Mouse (Mus musculus) megakaryocyte, embryonic 14.5 days (primary cell): Measurements from ENCODE around the gene Pcgf2.

Source experiments
- FLI1 ChIP-seq: IDR thresholded peaks from 2 replicates; pipeline ENCODE4 v1.6.1; 2012; ENCODE audit warnings: low read length, inconsistent platforms, mixed read lengths
- GATA1 ChIP-seq: IDR thresholded peaks from 3 replicates; pipeline ENCODE4 v1.6.1; 2012; ENCODE audit warnings: mixed read lengths, low read length, inconsistent platforms, borderline replicate concordance

DNA sequence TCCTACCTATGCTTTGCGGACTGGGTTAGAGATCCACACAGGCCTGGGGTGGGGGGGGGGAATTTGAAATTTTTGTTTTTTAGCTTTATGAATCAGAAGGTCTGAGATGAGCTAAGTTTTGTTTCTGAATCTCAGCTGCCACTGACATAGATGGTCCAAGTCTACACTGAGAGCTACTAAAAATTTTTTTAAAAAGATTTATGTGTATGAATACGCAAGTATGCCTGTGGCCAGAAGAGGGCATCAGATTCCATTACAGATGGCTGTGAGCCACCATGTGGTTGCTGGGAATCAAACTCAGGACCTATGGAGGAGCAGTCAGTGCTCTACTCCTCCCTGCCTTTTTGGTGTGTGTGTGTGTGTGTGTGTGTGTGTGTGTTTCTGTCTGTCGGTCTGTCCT is 14.1 kb upstream of the Pcgf2 start:
- TF ChIP-seq GATA1: no peak
- no peak for TF ChIP-seq FLI1
